Mouse (Mus musculus): ENCODE data around the gene Tmem240. TPM values are rescaled to one million over a fixed set of nuclear protein-coding genes. Genes with fewer than 3 reads are reported as not detected.

Gene Tmem240
- polyA plus RNA-seq, 1 experiment from 2014 or later = 1.3 TPM

DNA sequence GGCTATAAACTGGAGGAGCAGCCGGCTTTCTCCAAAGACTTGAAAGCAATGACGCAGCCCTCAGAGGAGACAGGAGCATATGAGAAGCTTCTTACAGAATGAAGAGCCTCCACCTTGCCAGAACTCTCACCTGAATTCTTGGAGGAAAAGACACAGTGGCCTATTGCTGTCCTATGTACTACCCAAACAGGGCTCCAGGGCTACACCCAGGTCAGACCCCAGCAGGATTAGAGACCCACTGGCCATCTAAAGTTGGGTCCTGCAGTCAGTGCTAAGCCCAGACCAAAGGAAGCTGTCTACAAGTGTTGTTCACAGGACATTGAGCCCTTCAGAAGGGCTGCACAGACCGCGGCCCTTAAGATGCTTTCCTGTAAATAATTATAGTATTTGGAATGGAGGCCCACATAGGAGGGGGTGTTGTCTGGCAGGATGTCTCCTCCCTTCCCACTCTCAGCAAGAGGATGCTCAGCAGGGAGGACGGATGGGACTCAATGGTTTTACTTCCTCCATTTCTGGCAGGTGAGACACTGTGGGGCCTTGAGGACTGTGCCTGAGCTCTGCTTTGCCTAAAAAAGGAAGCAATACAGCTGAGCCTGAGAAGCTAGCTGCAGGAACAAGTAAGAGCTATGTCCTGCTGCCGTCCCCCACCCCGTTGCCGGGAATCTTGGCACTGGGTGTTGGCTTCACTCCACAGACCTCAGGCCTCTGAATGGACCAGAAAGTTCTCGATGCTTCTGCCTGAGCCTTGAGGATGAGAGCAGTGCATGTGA lies 40.6 kb downstream of the Tmem240 start:
- WGBS = 33% methylated on average over 9 of the region's 9 CpGs

DNA sequence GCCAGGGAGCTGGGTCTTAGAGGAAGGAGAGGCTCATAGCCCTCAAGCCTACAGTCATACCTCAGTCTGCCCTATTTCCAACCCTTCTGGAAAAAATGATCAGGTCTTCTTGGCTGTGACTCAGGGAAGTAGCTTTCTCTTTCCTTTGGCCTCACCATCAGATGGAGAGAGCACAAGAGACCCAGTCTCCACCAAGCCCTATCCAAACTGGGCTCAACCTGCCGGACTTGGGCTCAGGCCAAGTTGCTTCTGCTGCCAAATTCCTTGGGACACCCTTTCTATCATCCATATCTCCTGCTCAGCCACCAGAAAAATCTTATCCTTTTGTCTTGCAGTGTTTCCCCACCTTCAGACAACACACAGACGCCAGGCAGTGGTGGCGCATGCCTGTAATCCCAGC lies 41.3 kb downstream of the Tmem240 start:
- Histone ChIP-seq H3K9me3 (no peaks in the 10 kb centered on the region), H3K27ac (peak overlapping the region; percentile 73), H3K4me2 (no peak overlapping the region), H3K9ac (no peak overlapping the region), H3K27me3 (0 out of 2 replicates have a peak, but pooled peaks cover 6% of the 10 kb centered on the region), H3K4me1 (peaks cover 39% of the 10 kb centered on the region), H3K36me3 (no peaks in the 10 kb centered on the region), H3K4me3 (no peak overlapping the region)
- no peak for ATAC-seq (ENCODE audit: insufficient number of reproducible peaks, low FRiP score, low TSS enrichment, low read depth)
- WGBS = 73% methylated on average over 3 of the region's 3 CpGs

More for the DNA sequence above, 40.6 kb downstream of the Tmem240 start:
- Histone ChIP-seq H3K36me3 (no peaks in the 10 kb centered on the region), H3K27ac (peak overlapping the region; percentile 73), H3K4me3 (peak overlapping the region; percentile 47; the same call in 1 of the 2 replicates), H3K9me3 (no peaks in the 10 kb centered on the region), H3K4me2 (peak overlapping the region; percentile 85), H3K4me1 (peaks cover 45% of the 10 kb centered on the region), H3K27me3 (0 out of 2 replicates have a peak, but pooled peaks cover 6% of the 10 kb centered on the region), H3K9ac (no peak overlapping the region)
- peak; percentile 2; the same call in 1 of the 2 replicates for ATAC-seq (ENCODE audit: insufficient number of reproducible peaks, low FRiP score, low TSS enrichment, low read depth)

DNA sequence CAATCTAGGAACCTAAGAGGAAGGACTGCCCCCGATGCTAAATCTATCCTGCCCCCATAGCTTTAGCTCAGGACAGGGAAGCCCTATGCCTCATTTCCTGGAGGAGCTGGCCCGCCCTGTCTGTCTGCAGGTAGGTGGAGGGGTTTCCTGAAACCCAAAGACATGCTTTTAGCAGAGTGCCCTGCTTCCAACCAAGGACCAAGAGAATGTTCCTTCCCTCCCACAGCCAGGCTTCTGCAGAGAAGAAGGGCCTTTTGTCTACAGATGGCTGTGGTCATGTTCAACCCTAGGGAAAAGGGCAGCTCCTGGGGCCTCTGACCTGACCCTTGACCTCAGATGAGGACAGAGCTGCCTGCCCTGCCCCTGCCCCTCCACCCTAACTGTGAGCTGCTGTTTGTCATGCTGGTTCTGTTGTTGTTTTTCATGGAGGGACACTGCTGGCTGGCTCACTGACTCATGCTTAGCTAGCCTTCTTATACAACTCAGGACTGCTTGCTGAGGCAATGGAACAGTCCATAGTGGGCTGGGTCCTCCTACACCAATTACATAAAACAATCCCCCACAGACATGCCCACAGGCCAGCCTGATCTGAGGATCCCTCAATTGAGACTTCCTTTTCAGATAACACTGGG lies 42.2 kb downstream of the Tmem240 start:
- ATAC-seq (ENCODE audit: insufficient number of reproducible peaks, low FRiP score, low TSS enrichment, low read depth) = no peak
- no peak overlapping the region for H3K27ac ChIP-seq
- no peak overlapping the region for H3K9ac ChIP-seq
- 62% methylated on average over 2 of the region's 2 CpGs for WGBS
- H3K4me3 ChIP-seq = no peak overlapping the region
- H3K4me2 ChIP-seq = no peak overlapping the region
- no peaks in the 10 kb centered on the region for H3K36me3 ChIP-seq
- H3K9me3 ChIP-seq = no peaks in the 10 kb centered on the region
- H3K4me1 ChIP-seq = peaks cover 37% of the 10 kb centered on the region
- H3K27me3 ChIP-seq = 0 out of 2 replicates have a peak, but pooled peaks cover 6% of the 10 kb centered on the region

DNA sequence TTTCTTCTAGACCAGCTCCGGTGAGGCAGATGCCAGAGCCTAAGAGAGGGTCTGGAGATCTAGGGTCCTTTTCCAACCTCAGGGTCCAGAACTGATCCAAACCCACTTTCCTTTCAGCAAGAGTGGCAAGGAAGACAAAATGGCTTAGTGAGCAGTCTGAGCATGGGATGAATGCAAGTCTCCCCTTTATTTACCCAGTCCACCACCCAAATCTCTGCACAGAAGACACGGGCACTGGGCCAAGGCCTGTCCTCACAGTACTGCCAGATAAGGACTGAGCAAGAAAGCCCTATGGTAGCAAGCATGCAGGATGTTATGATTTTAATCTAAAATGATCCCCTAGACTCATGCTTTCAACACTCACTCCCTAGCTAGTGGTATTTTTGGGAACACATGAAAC lies 43.2 kb downstream of the Tmem240 start:
- H3K4me3 ChIP-seq = no peak overlapping the region
- no peaks in the 10 kb centered on the region for H3K9me3 ChIP-seq
- H3K9ac ChIP-seq = no peak overlapping the region
- ATAC-seq (ENCODE audit: insufficient number of reproducible peaks, low FRiP score, low TSS enrichment, low read depth) = no peak
- H3K27ac ChIP-seq = no peak overlapping the region
- WGBS = 75% methylated on average over 2 of the region's 2 CpGs
- H3K36me3 ChIP-seq = no peaks in the 10 kb centered on the region
- peaks cover 37% of the 10 kb centered on the region for H3K4me1 ChIP-seq
- H3K4me2 ChIP-seq = no peak overlapping the region
- H3K27me3 ChIP-seq = 0 out of 2 replicates have a peak, but pooled peaks cover 6% of the 10 kb centered on the region

DNA sequence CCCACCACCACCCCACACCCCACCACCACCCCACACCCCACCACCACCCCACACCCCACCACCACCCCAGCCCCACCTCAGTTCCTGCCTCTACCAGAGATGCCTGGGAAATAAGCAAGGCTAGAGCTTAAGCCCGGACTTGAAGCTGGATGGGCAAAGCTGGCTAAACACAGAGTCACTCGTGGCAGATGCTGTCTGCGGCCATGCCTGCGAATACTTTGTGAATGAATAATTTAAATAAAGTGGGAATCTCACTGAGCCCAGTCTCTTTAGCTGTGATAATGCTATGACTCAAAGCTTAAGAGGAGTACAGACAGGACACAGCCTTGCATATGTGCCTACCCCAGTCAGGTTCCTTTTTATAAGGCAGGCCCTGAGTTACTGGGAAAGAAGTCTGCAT lies 44.9 kb downstream of the Tmem240 start:
- H3K27ac ChIP-seq = no peak overlapping the region
- H3K9me3 ChIP-seq = no peaks in the 10 kb centered on the region
- H3K4me3 ChIP-seq = no peak overlapping the region
- H3K9ac ChIP-seq = no peak overlapping the region
- no peaks in the 10 kb centered on the region for H3K36me3 ChIP-seq
- WGBS = 80% methylated on average over 4 of the region's 4 CpGs
- ATAC-seq (ENCODE audit: insufficient number of reproducible peaks, low FRiP score, low TSS enrichment, low read depth) = no peak
- H3K4me1 ChIP-seq = peaks cover 27% of the 10 kb centered on the region
- no peaks in the 10 kb centered on the region for H3K27me3 ChIP-seq
- H3K4me2 ChIP-seq = no peak overlapping the region

DNA sequence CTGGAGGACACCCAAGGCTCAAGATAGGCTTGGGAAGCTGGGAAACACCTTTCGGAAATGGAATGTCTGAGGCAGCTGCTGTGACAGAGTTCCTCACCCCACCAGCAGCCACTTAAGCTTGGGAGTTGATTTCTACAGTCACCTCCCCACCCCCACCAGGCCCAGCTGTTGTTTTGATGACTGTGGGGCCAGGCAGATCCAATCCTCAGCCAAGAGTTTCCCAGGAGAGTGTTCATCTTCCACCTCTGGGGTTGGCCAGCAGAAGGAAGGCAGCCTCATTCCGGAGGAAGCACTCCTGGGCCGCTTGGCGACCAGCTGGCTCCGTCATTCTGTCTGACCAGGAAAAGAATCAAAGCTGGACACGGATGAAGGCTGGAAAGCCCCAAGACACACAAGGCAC lies 46.3 kb downstream of the Tmem240 start:
- ATAC-seq (ENCODE audit: insufficient number of reproducible peaks, low FRiP score, low TSS enrichment, low read depth) = peak; percentile 62; the same call in 1 of the 2 replicates
- WGBS = 31% methylated on average over 6 of the region's 6 CpGs
- peak overlapping the region; percentile 63 for H3K27ac ChIP-seq
- no peak overlapping the region for H3K9ac ChIP-seq
- no peaks in the 10 kb centered on the region for H3K9me3 ChIP-seq
- H3K4me3 ChIP-seq = no peak overlapping the region
- H3K4me2 ChIP-seq = no peak overlapping the region
- no peaks in the 10 kb centered on the region for H3K36me3 ChIP-seq
- H3K27me3 ChIP-seq = no peaks in the 10 kb centered on the region
- peaks cover 23% of the 10 kb centered on the region for H3K4me1 ChIP-seq

DNA sequence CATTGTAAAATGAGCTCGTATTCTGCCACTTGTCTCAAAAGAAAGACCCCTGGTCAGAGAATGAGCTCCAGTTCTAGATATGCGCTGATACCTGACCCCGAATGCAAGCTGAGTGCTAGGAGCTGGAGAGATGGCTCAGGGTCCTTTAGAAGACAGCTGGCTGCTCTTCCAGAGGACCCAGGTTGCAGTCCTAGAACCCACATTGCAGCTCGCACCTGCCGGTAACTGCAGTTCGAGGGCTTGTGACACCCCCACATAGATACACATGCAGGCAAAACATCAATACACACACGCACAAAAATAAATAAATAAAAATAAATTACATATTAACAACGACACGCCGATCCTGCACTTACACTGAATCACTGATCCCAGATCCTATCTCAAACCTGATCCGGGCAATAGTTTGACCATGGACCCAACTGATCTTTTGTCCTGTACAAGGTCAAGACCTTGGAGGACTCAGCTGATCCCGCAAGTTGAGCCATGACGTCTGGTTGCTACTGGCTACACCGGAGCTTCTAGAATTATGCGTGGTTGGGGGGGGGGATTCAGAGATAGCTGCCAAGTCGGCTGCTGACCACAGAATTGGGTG lies 49.0 kb downstream of the Tmem240 start:
- Histone ChIP-seq H3K9me3 (no peaks in the 10 kb centered on the region), H3K9ac (peak overlapping the region; percentile 82; the same call in 1 of the 2 replicates), H3K4me1 (peaks cover 14% of the 10 kb centered on the region), H3K27me3 (no peaks in the 10 kb centered on the region), H3K4me2 (peak overlapping the region; percentile 78), H3K36me3 (no peaks in the 10 kb centered on the region), H3K4me3 (peak overlapping the region; percentile 63), H3K27ac (peak overlapping the region; percentile 80)
- ATAC-seq (ENCODE audit: insufficient number of reproducible peaks, low FRiP score, low TSS enrichment, low read depth) = peak; percentile 26; the same call in 1 of the 2 replicates
- 37% methylated on average over 16 of the region's 16 CpGs for WGBS

DNA sequence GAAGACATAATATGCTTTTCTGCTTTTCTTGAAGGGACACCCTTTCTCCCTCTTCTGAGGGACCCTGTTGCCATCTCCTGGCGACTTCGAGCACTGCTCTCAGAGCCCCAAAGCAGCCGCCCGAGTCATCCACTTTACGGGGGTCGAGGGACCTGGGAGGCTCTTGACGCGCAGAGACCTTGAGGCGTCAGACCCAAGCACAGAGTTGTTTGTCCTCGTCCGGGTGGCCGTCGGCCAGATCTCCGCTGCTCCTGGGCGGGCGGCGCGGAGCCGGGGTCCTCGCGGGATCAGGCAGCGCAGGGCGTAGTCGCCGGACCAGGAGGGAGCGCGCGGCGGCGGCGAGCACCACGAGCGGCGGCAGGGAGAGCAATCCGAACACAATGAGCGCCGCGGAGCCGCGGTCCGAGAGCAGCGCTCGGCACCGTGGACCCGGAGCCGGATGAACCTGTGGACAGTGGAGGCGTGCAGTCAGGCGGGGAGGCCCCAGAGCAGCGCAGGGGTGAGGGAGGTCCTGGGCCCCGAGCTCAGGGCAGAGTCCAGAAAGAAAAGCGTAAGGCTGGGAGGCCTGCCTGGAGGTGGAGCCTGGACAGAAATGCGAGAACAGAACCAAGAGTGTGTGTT lies 49.6 kb downstream of the Tmem240 start:
- Histone ChIP-seq H3K4me3 (peak overlapping the region; percentile 63), H3K27ac (peak overlapping the region; percentile 80), H3K9ac (peak overlapping the region; percentile 82), H3K27me3 (no peaks in the 10 kb centered on the region), H3K36me3 (no peaks in the 10 kb centered on the region), H3K9me3 (no peaks in the 10 kb centered on the region), H3K4me1 (peaks cover 14% of the 10 kb centered on the region), H3K4me2 (peak overlapping the region; percentile 78)
- ATAC-seq (ENCODE audit: insufficient number of reproducible peaks, low FRiP score, low TSS enrichment, low read depth) = peak; percentile 70
- WGBS = under 1% methylated on average over 52 of the region's 52 CpGs

DNA sequence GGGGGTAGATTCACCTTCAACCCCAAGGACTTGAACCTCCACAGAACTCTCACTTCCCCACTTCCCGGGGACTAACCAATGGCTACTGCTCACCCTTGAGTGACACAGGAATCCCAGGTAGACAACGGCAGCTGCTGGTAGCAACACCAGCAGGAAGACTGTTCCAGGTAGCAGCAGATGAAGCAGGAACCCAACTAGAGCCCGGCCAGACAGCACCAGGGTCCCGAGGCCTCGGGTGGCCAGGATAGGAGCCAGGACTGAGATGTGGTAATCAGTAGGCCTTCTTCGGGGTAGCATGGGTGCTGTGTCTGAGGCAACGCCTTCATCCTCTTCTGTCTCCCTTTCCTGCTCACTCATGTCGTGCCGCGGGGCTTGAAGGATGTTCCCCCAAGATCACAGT lies 50.6 kb downstream of the Tmem240 start:
- no peak overlapping the region for H3K27ac ChIP-seq
- no peak overlapping the region for H3K4me3 ChIP-seq
- H3K4me1 ChIP-seq = peaks cover 14% of the 10 kb centered on the region
- no peaks in the 10 kb centered on the region for H3K27me3 ChIP-seq
- H3K9ac ChIP-seq = no peak overlapping the region
- WGBS = 87% methylated on average over 10 of the region's 10 CpGs
- no peak for ATAC-seq (ENCODE audit: insufficient number of reproducible peaks, low FRiP score, low TSS enrichment, low read depth)
- H3K9me3 ChIP-seq = no peaks in the 10 kb centered on the region
- no peak overlapping the region for H3K4me2 ChIP-seq
- H3K36me3 ChIP-seq = no peaks in the 10 kb centered on the region

DNA sequence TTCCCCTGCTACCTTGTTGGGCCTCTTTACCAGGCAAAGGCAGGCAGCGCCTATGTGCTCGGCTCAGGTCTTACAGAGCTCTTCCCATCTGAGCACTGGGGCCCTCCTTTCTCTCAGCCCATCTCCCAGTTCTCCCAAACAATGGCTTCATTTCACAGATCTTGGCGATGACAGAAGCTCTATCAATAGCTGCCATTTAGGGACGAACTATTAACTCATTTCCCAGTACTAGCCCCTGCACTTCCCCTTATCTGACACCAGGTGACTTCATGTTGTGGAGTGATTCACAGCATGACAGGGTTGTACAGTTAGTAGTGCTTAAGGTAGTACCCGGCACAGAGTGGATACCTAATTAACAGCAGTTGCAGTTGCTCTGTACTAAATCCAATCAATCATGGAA lies 51.2 kb downstream of the Tmem240 start, which contains the start of gene Tmem88b:
TSS of gene Tmem88b (minus strand) at position 56 of the 400 bp plus-strand sequence.
- Histone ChIP-seq H3K27ac (peak within 1 kb of the TSS; percentile 80; the same call in 1 of the 2 replicates), H3K27me3 (no peaks in the 10 kb centered on the region), H3K4me1 (peaks cover 14% of the 10 kb centered on the region), H3K36me3 (no peaks in the 10 kb centered on the region), H3K9ac (no peak within 1 kb of the TSS), H3K4me3 (peak within 1 kb of the TSS; percentile 63), H3K9me3 (no peaks in the 10 kb centered on the region), H3K4me2 (peak within 1 kb of the TSS; percentile 78)
- 69% methylated on average over 5 of the region's 5 CpGs for WGBS
- ATAC-seq (ENCODE audit: insufficient number of reproducible peaks, low FRiP score, low TSS enrichment, low read depth) = no peak

DNA sequence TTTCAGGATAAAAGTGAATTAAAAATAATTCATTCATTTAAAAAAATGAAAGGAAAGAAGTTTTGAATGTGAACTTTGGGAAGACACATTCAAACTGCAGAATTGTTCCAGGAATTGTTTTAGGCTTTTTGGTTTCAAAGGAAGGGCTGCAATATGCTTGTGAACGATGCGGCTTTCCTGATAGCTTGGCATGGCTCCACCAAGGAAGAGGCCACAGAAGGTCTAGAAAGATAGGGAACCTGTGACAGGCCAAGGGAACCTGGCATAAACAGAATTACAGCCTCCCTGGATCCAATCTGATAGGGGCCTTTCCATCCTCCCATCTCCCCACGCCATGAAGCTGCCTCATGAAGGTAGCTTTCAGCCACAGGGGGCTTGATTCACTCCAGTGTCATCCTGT lies 53.7 kb downstream of the Tmem240 start:
- WGBS = 65% methylated on average over 3 of the region's 3 CpGs
- ATAC-seq (ENCODE audit: insufficient number of reproducible peaks, low FRiP score, low TSS enrichment, low read depth) = no peak

More for the DNA sequence above, 53.7 kb downstream of the Tmem240 start:
- no peaks in the 10 kb centered on the region for H3K36me3 ChIP-seq
- no peak overlapping the region for H3K9ac ChIP-seq
- no peaks in the 10 kb centered on the region for H3K9me3 ChIP-seq
- no peak overlapping the region for H3K4me3 ChIP-seq
- peaks cover 14% of the 10 kb centered on the region for H3K4me1 ChIP-seq
- H3K27ac ChIP-seq = no peak overlapping the region
- no peaks in the 10 kb centered on the region for H3K27me3 ChIP-seq
- H3K4me2 ChIP-seq = no peak overlapping the region
